Mouse (Mus musculus) fat pad, adult 2 months (tissue): Measurements from ENCODE around the gene Lingo3.
"Not testable (repeated sequence)": the region's sequence is repeated elsewhere in the genome, so short reads cannot be mapped to it uniquely, and the experiment has no call there.

Experiments
- DNase-seq: peaks from one replicate; pipeline ENCODE4 v3.0.0-alpha.2; 2011; ENCODE audit warnings: low read depth, low spot score; ENCODE audit errors: extremely low read depth

The Lingo3 gene

GRCm38 (mm10) chr10:80845055-80845693, 1.3 kb upstream of the Lingo3 start:
- no peak for DNase-seq

- DNase-seq = no peak
These were observed 530 bp downstream of the Lingo3 start for GRCm38 (mm10) chr10:80843087-80843930.

- DNase-seq = no peak
These were observed 1.5 kb downstream of the Lingo3 start for GRCm38 (mm10) chr10:80842334-80842733.

DNA sequence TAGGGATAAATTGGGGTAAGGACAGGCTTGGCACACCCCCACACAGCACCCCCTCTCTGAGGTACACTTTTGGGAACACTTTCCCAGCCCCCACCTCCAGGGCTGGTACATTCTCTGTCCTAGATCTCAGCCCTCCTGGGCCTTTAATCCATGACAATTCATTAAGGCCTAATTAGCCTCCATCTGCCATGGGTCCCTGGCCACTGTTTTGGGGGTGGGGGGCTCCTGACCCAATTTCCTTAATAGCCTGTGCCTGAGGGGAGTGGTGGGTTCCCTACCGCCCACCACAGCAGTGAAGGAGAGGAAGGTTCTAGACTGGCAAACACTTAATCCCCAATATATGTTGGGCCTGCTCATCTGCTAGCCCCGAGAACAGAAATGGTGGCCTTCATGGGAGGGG, 2.2 kb downstream of the Lingo3 start:
- DNase-seq = no peak

DNA sequence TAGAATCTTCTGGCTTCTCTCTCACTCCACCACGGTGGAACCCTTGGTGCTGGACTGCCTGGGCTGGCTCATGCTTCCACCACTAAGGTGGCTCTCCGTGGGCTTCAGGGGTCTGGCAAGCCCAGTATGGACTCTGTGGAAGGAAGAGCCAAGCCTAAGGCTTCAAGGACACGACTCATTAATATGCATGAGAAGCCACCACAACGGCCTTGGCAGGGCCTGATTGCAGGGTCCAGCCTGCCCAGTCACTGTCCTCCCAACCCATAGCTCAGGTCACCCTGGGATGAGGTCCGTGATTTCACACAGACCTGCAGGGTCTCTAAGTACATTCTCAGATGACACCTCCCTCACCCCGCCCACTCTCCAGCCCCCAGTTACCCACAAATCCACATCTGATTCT, 4.0 kb downstream of the Lingo3 start:
- no peak for DNase-seq

DNA sequence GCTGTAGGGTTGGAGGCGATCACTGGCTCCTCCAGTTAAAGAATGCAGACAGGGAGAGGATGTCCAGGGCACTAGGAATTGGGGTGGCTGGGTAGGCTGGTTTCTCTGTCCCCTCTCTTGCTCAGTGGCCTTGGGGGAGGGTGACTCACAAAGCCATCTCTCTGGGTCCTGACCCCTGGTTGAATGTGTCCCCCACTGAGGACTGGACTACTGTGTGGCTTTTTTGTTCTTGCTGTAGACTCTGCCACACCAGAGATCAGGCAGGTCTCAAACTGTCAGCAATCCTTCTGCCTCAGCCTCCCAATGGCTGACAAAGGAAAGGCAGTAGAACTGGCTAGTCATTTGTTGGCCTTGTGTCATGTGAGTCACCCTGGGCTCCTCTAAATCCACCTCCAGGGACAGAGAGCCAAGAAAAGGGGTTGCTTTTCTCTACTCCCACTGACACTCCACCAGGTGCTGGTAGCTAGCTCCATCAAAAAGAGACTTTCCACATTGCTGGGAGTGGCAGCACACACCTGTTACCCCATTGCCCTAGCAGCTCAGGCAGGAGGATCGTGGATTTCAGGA, 5.4 kb downstream of the Lingo3 start:
- DNase-seq = no peak

GRCm38 (mm10) chr10:80837827-80838226, 6.0 kb downstream of the Lingo3 start:
- no peak for DNase-seq

DNA sequence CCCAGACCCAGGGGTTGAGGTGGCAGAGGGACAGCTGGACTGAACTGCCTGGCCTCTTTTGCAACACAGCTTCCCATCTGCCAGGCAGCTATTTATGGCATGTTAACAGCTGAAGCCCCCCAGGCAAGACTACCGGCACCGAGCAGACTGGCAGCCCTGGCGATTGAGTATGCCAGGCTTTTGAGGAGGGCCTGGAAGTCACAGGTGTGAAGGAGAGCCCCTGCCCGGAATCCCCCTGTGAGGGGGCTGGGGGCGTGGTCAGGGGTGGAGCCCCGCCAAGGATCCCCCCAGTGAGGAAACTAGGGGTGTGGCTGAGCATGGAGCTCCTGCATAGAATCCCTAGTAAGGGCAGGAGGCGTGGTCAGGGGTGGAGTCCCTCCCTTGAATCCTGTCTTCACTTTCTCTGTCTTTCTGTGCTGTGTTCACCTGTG, 6.9 kb downstream of the Lingo3 start:
- no peak for DNase-seq

DNA sequence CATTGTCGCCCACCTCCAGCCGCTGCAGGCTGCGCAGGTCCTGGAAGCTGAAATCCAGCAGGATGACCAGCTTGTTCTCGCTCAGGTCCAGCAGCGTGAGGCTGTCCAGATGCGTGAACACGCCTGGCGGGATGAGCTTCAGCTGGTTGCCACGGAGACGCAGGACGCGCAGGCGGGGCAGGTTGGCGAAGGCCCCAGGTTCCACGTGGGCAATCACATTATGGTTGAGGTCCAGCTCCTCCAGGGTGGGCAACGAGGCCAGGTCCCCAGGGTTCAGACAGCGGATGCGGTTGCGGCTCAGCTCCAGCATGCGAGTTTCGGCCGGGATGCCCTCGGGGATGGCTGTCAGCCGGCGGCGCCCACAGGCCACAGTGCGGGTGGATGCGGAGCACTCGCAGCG, 8.2 kb downstream of the Lingo3 start:
- no peak for DNase-seq

DNA sequence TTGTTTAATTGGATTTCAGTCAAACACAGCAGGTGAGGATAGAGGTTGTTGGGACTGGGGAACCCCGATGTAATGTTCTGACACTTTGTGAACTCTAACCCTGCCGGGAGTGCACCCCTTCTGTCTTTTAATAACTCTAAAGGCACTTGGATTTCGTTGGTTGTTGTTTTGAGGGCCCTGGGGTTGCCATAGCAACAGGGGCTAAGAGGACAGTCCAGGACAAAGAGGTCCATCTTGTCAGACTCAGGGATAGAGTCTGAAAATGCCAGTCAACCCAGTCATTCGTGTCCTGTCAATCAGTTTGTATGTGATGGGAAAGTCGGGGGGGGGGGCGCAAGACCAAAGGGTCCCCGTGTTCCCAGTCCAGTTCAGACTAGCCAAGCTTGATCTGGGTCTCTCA, 11.0 kb downstream of the Lingo3 start:
- DNase-seq = no peak

DNA sequence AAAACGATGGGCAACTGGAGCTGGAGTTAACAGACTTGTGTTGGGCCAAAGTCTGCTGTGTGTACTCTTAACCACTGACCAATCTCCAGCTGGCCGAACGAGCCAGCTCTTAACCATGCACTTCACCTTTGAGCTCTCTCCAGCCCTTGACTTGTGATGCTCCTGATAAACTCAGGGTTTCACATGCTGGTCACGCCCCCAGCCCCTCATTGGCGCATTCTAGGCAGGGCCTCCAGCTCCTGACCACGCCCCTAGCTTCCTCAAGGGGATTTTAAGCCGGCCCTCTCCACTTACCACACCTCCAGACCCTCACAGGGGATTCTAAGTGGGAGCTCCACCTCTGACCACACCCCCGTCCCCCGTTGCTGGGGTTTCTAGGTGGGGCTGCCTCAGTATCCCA, 12.7 kb downstream of the Lingo3 start:
- DNase-seq = no peak

DNA sequence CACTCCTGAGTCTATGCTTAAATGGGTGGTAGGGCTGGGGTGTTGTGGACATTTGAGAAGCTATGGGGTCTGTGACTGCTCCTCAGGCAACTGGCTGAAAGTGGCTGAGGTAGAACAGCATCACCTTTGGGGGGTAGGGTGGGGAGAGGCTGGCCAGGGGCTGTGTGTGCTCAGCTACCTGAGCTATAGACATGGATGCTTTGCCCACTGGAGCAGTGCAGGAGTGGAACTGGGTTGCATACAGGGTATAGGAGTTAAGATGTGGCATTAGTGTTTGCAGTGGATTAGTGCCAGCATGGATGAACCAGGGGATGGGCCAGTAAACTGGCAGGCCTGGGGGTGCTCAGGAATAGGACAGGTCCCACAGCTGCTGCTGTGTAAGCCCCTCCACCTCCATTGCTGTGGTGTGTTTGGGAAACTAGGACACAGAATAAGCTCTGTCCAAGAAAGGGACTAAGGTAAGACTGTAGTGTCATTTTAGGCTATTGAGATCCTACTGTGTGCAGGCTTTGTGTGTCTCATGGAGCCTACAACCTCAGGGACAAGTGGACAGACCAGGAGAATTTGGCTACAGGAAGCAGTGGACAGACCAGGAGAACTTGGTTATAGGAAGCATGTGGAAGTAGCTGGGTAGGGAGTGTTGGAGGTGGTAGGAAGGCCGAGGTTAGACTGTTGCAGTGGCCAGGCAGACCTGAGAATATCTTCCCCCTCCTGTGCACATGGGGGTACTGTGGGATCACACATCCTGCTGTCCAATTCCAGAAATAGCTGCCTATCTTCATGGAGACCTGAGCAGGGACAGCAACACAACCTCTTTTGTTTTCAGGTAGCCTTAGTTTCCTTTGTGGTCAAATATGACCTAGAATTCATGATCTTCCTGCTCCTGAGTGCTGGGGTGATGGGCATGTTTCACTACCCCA, 14.2 kb downstream of the Lingo3 start:
- DNase-seq = no peak

DNA sequence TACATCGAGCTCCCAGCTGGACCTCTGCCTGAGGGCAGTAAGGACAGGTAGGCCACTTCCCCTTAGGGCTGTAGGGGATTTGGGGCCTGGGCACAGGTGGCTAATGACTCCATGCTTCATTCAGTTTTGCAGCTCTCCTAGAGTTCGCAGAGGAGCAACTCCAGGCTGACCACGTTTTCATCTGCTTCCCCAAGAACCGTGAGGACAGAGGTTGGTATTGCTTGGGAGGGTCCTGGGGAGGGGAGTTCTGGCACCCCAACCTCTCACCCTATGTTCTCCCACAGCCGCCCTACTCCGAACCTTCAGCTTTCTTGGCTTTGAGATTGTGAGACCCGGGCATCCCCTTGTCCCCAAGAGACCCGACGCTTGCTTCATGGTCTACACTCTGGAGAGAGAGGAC, 15.3 kb downstream of the Lingo3 start:
- DNase-seq = not testable (repeated sequence)

GRCm38 (mm10) chr10:80827870-80828420, 15.9 kb downstream of the Lingo3 start:
- DNase-seq = no peak

DNA sequence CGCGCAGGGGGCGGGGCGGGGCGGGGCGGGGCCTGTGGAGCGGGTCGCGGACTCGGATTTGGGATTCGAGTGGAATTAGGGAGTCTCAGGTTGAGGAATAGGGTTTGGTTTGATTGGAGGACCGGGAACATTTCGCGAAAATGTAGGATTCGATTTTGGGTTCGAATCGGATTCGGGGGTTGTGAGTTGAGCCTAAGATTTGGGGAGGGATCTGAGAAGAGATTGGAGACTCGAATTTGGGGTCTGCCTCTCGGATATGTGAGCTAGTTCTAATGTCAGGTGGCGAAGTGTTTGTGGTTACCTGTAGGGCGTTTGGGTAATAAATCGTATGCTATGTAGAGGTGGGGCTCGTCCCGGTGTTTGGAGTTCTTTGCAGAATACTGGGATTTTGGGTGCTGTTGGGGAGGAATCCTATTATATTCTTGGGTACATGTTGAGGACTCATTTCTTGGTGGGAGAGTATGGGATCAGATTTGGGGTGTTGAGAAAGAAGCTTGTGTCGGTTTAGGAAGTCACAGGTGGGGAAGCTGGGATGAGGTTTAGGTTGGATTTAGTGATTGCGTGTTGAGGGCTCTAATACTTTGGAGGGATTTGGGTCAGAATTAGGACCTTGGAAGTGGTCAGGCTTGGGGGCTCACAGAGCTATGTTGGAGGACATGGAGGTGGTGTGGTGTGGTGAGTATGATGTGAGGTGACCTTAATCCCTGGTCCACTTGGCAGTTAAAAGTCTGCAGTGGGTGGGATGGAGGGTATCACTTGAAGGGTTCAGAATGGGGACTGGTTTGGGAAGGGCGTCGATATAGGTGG, 16.6 kb downstream of the Lingo3 start:
- no peak for DNase-seq

DNA sequence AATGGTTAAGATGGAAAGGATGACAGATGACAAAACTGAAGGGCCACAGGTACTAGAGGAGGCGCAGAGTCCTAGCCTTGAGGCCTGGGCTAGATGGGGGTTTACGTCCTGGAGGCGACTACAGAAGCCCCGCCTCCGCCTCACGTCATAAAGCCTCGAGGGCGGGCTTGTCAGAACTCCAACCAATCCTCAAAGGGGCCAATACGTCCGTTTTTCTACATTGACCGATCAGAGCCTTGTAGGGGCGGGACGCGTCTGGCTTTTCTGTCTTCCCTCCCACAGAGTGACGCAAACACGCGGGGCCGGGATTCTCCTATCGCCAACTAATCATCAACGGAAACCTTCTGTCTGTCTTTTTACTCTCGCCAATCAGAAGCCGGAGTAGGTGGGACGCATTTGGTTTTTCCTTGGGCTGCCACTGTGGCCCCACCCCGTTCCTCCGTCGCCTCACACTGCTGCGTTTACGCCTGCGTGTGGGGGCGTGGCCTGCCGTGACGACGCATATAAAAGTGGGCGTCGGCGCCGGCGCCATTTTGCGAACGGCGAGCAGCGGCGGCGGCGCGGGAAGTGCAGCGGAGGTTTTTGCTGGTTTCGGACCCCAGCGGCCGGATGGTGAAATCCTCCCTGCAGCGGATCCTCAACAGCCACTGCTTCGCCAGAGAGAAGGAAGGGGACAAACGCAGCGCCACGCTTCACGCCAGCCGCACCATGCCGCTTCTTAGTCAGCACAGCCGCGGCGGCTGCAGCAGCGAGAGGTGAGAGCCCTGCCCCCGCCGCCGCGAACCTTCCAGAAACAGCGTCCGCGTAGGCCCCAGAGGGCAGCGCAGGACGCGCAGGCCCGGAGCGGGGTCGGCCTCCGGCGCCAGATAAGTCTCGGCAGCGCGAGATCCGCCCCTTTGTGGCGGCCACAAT, 17.4 kb downstream of the Lingo3 start, which contains the start of gene Oaz1:
TSS of gene Oaz1 (plus strand) at position 506 of the 912 bp plus-strand sequence.
- peak; percentile 98 for DNase-seq

DNA sequence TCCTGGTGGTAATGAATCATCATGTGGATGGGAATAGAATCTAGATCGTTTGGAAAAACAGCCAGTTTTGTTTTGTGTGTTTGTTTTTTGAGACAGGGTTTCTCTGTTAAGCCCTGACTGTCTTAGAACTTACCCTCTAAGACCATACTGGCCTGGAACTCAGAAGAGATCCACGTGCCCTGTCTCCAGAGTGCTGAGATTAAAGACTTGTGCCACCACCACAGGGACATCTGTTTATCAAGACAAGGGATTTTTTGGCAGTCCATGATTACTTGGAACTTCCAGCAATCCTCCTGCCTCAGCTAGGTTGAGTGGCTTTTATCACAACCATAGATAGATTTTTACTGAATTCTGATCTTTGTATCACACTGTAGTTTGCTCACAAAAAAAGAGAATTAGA, 19.0 kb downstream of the Lingo3 start:
- no peak for DNase-seq

GRCm38 (mm10) chr10:80823847-80824643, 19.8 kb downstream of the Lingo3 start:
- no peak for DNase-seq
